Mouse (Mus musculus) right cerebral cortex, adult 2 months (tissue): Measurements from ENCODE around the gene Psmd10.
A peak's percentile ranks its signal among the peaks of the same experiment; 100 is the strongest.

Source experiments
- DNase-seq, 2 experiments: peaks; one replicate each; pipeline ENCODE4 v3.0.0; 2021 to 2022; ENCODE audit warnings: low spot score in 2 of 2

The Psmd10 gene

DNA sequence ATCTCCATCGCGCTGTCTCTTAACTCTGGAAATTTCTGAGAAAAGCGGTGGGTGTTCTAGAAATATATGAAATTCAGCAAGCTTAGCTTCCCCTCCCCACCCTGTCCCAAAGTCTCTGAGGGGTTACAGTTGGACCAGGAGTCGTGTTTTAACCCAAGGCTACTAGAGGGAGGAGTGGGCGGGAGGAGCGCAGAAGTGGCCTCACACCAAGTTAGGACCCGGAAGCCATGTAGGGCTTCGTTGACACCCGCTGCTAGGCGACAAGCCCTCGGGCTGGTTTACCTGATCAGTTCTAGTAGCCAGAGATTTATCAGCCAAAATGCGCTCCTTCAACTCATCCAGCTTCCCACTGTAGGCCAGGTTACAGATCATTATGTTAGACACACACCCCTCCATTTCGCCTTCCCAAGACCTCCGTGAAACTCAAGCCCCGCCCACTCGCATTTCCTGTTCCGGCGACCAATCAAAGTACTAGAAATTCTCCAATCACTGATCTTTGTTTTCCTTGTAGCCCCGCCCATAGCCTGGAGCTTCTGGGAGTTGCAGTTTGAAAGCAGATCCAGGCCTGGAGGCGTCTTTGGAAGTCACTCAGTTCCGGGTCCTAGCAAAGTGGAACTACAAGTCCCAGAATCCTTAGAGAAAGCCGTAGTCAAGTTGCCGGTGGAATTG, at the start of gene Psmd10, which contains the start of gene Atg4a:
TSS of gene Psmd10 (minus strand) at position 457 of the 669 bp plus-strand sequence.
TSS of gene Atg4a (plus strand) at position 636 of the 669 bp plus-strand sequence.
- peak; percentile 88 to 91 for DNase-seq

DNA sequence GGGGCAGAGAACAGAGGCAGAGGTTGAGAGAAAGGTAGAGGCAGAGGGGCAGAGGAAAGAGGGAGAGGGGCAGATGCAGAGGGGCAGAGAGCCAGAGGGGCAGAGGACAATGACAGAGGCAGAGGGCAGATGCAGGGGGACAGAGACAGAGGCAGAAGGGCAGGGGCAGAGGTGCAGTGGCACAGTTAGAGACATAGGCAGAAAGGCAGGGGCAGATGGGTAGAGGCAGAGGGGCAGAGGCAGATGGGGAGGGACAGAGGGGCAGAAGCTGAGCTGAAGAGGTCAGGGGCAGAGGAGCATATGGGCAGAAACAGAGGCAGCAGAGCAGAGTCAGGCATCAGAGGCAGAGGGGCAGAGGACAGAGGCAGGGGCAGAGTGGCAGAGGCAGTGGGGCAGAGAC, 42.4 kb upstream of the Psmd10 start:
- no peak for DNase-seq

DNA sequence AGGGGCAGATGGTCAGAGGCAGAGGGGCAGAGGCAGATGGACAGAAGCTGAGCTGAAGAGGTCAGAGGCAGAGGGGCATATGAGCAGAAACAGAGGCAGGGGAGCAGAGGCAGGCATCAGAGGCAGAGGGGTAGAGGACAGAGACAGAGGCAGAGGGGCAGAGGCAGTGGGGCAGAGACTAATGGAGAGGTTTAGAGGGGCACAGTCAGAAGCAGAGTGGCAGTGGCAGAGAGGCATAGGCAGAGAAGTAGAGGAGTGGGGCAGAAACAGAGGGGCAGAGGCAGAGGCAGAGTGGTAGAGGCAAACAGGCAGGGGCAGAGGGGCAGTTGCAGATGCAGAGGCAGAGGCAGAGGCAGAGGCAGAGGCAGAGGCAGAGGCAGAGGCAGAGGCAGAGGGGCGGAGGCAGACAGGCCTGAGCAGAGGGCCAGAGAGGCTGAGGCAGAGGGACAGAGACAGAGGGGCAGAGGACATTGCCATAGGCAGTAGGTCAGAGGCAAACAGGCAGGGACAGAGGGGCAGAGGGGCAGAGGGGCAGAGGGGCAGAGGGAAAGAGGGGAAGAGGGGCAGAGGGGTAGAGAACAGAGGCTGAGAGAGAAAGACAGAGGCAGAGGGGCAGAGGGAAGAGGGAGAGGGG, 41.5 kb upstream of the Psmd10 start:
- DNase-seq = no peak

DNA sequence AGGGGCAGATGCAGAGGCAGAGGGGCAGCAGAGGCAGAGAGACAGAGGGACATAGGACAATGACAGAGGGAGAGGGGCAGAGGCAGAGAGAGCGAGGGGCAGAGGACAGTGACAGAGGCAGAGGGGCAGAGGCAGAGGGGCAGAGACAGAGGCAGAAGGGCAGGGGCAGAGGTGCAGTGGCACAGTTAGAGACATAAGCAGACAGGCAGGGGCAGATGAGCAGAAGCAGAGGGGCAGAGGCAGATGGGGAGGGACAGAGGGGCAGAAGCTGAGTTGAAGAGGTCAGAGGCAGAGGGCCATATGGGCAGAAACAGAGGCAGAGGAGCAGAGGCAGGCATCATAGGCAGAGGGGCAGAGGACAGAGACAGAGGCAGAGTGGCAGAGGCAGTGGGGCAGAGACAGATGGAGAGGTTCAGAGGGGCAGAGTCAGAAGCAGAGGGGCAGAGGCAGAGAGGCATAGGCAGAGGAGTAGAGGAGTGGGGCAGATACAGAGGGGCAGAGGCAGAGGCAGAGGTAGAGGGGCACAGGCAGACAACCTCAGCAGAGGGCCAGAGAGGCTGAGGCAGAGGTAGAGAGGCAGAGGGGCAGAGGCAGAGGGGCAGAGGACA, 40.5 kb upstream of the Psmd10 start:
- DNase-seq = no peak

DNA sequence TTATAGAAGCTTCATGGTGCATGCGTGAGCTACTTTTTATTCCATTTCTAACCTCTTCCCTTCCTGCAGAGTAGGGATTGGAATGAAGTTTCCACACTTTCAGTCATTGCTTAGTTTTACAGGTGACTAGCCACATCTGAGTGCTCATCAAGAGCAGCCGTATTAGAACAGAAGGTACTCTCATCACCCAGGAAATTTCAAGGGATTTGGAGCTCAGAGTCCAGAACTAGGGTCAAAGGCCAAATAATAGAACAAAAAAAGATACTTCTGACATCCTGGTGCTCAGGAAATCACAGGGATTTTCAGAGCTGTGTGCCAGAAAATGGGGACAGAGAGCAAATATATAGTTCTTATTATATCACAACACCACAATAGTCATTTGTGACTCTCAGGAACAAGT, 28.7 kb upstream of the Psmd10 start:
- no peak for DNase-seq

DNA sequence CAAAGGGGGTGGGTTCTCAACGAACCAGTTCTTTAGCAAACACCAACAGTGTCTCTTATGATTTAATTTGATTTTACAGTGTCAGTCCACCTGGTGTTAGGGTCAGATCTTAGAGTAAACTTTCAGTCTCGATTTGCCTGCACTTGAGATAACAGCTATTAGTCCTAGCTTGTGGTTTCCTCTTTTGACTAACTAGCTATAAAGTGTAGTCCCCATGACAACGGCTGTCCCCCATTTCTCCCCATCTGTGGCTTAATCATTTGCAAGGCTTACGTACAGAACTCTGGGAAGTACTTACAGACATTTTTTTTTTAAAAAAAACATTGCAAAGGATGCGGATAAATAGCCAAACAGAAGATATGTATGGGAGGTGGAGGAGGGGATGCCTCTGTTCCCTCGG, 28.3 kb upstream of the Psmd10 start:
- no peak for DNase-seq

DNA sequence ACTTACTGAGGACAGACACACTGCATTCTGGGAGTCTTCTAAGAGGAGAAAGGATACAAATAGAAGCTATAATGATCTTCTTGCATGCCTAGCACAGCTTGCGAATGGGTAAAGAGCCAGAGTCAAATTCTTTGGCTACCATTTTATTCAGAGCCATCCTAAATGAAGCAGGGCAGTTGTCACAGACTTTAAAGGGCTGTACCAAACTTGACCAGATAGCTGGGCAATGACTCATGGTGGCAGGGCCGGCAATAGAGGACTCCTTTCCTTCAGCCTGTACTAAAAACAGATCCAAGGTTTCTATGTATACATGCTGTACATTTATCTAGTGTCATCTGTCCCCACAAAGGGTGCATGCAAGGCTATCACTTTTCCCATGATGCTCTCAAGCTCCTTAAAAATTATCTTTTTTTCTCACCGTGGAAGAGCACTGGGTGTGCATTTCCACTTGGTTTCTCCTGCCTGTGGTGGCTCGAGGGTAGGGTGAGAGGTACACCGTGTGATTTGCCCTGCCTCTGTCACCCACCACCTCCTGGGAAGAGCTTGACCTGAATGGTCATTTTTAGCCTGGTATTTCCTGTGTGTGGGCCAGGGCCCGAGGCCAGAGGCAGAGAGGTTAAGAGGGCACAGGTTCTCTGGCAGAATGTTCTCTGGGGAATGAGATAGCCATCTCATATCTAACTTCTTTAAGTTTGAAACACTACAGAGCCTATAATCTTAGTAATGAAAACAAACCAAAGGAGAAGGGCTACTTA, 26.9 kb upstream of the Psmd10 start:
- no peak for DNase-seq

DNA sequence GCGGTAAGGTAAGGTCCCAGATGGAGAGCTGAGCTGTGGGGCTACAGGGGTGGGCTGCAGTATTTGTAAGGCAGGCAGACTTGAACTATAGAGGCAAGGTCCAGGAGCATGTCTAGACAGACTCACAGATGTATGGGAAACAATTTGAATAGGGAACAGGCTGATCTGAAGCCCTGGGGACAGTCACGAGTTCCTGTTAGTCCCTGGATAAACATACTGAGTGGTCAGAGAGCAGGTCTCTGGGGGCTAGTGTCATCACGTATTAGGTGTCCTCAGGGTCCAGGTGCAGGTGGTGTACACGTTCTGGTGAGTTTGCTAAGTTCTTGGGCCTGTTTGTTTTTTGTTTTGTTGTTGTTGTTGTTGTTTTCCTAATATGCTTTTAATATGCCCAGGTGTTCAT, 23.6 kb upstream of the Psmd10 start:
- DNase-seq = no peak

DNA sequence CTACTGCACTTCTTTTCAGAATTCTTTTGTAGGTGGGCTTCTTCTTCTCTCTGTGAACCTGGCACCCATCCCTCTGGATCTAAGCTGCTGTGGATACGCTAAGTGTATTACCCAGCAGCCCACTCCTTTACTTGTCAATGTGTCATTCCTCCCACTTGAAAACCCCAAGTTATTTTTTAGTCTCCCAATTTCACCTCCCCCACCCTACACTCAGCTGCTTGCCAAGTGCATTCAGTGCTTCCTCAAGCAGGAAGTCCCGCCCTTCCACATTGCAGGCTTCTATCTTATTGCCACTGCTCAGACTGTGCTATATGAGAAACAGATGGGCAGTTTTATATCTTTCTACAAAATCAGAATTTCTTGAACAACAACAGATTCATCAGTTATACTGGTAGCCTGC, 23.0 kb upstream of the Psmd10 start:
- peak; percentile 34 to 44 for DNase-seq

DNA sequence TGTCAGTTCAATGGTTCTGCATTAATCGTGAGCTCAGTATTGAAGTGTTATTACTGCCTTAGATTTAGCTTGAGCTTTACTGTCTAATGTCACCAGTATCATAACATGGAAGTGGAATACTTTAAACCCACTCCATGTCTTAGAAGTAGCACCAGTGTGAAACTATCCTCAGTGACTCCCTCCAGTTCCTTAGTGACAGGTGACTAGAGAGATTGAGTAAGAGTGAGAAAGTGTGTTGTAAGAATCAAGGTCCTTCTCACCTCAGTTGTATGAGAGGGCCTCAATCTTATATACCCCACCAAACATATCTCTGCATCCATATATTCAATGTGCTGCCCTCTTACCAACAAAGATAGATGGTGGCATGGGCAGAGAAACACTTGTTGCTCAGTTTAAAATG, 22.4 kb upstream of the Psmd10 start:
- DNase-seq = no peak

DNA sequence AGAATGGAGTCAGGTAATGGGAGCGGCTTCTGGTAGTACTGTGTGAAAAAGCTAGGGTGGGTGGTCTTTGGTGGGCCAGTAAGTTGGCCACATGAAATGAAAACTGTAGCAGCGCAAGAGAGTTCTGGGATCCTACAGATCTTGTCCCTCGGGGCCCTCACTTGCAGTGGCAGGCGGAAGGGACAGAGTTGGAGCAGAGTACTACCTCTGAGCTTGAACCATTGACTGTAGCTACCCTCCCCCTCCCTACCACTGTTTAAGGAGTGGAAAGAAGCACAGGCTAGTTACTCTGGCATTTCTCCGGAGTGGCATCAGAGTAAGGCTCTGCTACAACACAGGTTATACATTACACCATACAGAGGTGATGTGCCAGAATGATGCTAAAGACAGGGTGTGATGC, 431 bp upstream of the Psmd10 start:
- DNase-seq = no peak

DNA sequence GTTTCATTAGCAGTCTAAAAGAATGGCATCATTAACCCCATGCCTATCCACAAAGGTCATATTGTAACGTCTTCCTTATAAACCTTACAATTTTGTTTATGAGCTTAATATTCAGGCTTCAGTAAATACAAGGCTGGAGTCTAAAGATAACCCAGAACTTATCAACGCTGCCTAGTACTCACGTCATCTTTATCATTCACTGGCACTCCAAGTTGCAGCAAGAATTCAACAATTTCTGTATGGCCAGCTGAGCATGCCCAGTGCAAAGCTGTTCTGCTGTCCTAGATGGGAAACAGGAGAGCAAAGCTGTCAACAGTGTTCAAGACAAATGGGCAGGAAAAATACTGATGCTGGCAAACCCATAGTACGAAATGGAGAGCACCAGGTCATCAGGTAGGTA, 2.9 kb downstream of the Psmd10 start:
- DNase-seq = no peak

DNA sequence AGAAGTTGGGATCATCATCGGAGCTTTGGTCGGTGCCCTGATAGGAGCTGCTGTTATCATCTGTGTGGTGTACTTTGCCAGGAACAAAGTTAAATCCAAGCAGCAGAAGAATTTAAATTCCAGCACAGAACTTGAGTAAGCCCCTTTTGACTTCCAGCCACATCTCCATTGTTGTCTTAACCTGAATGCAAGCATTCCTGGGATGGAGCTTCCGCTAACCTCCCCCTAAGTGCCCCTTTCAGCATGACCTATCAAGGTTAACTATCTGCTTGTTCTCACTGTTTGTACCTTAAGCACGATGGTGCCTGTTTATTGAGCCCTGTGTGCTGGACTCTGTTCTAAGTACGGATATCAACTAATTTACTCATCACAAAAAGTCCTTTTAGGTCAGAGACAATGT, 20.3 kb downstream of the Psmd10 start:
- DNase-seq = no peak

DNA sequence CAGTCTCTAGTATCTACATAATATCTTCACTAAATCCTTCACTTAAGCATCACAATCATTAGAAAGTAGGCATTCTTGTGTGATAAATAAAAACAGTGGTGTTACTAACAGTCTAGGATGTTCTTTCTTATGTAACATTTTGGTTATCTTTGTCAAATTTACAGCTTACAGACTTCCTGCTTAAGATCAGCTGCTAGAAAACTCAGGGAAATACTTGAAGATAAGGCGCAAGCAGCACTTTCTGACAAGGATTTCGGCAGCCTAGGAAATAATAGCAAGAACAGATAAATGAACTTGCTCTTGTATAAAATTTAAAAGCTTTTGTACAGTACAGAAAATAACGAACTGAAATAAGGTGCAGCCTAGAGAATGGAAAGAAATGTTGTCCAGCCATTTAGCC, 23.3 kb downstream of the Psmd10 start:
- no peak for DNase-seq

DNA sequence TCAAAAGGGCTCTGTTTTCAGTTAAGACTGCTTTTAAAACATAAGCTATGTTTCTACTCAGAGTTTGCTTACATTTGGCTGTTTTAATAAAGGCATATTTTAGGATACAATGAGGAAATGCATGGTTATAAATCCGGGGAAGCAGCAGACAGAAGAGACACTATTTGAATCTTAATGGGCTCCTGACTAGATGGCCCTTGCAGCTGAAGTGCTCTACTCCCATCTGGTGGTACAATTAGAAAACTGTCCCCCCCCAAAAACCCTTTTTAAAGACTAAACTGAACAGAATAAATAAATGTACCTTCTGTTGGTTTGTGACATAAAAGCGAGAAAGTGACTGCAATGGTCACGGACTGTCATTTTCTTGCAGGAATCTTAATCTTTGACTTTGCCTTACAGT, 24.5 kb downstream of the Psmd10 start:
- DNase-seq = peak; percentile 2 to 4

DNA sequence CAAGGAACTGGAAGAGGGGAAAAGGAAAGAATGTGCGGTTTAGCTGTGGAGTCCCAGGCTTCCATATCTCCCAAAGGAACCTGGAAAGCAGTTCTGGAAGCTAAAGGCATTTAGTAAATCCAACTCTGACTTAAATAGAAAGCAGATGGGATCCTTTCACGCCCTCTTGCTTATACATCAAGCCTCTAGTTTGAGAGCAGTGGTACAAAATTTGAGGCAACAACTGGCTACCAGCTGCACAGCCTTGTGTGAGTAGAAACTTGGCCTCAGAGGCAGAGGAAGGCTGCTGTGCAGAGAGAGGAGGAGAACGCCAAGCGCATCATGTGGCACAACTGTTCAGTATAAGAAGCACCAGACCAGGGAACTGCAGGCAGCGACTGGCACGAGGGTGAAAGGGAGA, 35.2 kb downstream of the Psmd10 start:
- no peak for DNase-seq

DNA sequence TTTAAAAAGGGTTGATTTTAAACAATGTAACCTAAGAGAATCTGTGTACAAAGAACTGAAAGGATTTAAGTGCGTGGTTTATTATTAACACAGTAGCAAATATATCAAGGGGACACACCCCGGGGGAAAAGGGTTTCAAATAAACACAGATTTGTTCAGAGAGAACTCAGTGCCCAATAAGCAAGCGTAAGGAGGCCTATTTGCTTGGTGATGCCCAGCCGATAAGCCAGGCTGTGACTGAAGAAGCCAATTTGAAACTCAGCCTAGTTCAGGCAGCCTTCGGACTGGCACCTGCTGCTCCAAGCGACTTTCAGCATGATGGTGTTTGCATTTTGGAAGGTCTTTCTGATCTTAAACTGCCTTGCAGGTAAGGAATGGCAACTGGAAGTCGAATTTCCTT, 49.2 kb downstream of the Psmd10 start, which contains the start of gene Vsig1:
TSS of gene Vsig1 (plus strand) at position 249 of the 400 bp plus-strand sequence.
- no peak for DNase-seq

DNA sequence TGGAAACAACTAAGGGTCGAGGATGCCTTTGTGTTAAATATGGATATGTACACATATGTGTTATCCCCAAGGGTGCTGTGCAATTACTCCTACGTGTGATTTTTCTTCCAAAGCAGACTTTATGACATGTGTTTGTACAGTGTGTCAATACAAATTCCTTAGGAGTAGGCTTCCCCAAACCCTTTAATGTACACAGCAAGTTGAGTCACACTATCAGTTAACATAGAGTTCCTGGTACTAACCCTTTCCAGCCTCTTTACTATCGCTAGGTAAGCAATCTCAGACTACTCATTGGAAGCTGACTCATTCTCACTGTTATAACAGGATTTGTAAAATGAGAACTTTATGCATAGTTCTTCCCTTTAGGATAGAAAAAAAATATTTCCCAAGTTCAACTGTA, 53.0 kb downstream of the Psmd10 start:
- no peak for DNase-seq
